Mouse (Mus musculus): Measurements from ENCODE around the gene Inpp5f.
"Not testable (repeated sequence)": the region's sequence is repeated elsewhere in the genome, so short reads cannot be mapped to it uniquely, and the experiment has no call there.

Gene Inpp5f

DNA sequence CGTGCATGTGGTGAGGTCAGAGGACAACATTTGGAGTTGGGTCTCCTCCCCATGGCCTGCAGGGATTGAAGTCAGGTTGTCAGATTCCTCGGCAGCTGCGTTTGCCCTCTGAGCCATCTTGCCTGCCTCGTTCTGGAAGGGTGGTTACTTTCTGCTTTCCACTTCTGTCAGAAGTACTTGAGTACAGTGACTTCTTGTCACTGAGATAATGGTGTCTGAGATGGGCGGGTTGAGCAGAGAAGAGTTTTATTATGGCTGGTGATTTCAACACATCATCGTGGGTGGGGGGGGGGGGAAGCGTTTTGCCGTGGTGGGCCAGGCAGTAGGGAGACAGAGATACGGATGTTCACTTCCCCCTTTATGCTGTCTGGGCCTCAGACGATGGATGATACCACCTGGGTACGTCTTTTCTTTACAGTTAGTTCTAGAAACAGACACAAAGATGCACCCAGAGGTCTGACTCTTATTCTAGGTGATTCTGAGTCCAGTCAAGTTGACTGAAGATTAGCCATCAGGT is 53.8 kb downstream of the Inpp5f start:
- no peak for DNase-seq (ENCODE audit: low spot score in 2 of 2)

DNA sequence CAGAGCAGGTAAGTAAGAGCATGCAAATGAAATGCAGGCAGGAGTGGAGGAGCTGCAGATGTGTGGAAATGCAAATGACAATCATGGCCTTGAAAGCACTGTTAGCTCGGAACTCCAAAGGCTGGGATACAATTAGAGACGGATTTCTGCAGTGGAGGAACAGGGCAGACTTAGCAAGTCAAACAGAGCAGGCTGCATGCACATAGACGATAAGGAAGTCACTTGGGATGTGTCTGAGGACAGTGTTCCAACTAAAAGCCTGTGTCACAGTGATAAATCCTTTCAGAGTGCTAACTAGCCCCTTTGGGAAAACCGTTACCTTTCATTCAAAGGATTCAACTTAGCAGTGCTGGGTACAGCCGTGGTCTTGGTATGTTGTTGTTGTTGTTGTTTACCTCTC is 56.7 kb downstream of the Inpp5f start:
- no peak for DNase-seq (ENCODE audit: low spot score in 2 of 2)

DNA sequence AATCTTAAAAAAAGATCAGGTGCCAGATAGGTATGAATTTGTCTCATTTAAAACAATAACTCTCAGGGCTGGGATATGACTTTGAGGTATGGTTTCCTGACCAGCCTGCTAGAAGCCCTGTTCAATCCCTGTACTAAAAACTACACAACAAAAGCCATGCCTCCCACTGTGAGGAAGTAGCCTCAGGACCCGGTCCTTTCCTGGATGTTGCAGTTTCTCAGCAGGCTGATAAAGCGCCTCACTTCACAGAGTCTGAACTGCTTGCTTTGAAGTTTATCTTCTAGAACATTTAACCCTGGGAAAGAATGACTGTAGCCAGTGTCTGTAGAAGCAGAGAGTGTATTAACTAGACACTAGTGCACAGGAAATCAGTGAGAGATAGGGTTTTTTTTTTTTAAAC is 57.7 kb downstream of the Inpp5f start:
- DNase-seq (ENCODE audit: low spot score in 2 of 2), result no peak

DNA sequence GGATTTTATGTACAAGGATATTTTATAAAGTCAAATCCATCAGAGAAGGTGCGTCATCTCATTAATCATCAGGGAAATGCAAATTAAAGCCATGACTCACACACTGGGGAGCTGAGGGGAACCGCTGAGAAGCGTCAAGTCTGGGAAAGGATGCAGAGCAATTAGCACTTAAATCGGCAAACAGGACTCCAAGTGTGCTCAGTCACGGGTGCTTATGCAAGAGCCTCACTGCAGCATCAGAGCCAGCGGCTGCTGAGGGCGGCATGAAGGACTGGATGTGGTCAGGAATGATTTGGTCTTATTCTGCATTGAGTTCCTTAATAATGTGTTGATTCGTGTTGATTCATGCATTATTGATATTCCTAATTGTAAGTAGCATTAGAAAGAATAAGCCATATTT is 60.8 kb downstream of the Inpp5f start:
- no peak for DNase-seq (ENCODE audit: low spot score in 2 of 2)

DNA sequence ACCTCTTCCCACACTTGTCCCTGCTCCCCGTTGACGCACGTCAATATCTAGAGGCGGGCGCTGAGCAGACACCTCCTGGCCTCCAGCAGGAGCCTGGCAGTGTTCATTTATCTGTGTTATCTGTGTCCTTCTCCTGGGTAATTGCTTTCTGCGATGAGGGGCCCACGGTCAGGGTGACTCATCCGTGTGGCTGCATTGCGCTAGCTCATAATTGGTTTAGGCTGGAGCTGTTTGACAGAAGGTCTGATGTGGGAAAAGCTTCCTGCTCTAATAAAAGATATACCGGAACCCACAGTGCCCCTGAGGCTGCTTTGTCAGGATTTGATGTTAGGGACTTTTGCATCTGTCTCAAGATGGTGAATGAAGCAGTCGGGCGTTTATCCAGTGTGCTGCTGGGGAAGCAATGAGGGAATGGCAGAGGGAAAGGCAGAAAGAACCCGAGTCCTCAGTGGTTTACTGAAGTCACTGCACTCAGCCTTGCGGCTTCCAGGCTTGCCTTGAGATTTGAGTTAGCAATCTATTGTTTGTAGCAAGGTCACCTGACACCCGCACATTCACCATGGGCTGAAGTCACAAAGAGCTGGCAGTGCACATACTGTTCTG is 61.4 kb downstream of the Inpp5f start:
- no peak for DNase-seq (ENCODE audit: low spot score in 2 of 2)

DNA sequence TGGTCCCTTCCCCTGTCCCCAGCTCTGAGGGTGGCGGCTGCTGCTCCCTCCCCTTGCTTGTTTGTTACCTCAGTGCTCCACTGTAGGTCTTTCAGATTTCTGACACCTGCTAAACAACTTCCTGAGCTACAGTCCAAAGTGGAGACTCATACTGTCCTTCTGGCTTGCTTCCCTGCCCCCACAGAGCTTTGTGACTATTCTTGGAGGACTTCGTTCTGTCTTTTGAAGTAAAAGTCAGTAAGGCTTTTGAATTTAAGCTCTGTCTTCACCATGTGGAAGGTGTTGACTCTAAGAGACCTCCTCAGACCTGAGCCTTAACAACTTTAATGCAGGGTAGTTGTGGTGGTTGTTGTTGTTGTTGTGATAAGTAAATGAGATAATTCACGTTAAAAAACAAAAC is 67.4 kb downstream of the Inpp5f start:
- no peak for DNase-seq (ENCODE audit: low spot score in 2 of 2)

DNA sequence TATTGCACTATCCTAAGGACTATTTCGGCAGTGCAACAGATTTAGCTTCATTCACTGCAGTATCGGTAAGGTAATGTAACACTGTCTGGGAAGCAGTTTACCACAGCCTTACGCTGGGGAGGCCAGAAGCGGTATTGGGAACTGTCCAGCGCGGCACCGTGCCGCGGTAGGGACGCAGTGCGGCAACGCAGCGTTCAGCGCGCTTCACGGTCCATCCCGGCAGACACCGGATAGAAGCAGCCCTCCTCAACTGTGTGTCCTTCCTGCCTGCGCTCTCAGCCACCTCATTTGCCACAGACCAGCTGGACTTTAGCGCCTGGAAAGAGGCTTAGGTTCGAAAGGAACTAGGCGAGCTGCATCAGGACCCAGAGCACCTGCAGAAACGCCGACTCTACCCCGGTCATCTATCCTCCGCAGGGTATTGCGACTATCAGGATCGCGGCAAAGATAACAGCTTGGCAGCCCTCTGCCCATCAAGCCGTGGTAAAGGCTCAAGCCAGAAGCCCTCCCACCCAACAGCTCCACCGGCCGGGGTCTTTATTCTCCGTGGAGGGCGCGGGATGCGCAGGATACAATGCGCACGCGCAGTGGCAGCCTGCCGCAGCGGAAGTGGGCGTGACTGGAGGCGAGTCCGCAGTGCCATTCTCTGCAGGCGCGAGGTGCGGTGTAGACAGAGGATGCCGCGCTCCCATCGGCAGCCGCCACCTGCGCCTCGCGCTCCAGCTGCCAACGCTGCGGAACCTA is 76.9 kb downstream of the Inpp5f start:
- peak; percentile 65 to 74 for DNase-seq (ENCODE audit: low spot score in 2 of 2)

DNA sequence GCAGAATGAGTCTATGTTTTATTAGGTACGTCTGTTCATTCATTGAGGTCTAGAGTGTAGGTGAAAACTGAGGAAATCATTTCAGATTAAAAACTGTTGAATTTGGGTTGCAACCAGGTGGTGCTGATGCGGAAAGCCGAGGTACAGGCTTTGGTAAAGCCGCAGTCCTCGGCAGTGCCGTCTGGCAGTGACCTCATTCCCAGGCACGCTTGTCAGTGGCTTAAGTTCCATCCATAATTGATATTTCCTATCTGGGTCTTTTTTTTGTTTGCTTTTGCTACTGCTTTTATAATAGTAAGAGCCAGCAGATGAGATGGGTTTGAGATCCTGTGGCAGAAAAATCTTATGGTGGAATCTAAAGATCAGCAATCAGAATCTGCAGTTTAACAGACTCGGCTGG is 78.2 kb downstream of the Inpp5f start:
- DNase-seq (ENCODE audit: low spot score in 2 of 2), result no peak

DNA sequence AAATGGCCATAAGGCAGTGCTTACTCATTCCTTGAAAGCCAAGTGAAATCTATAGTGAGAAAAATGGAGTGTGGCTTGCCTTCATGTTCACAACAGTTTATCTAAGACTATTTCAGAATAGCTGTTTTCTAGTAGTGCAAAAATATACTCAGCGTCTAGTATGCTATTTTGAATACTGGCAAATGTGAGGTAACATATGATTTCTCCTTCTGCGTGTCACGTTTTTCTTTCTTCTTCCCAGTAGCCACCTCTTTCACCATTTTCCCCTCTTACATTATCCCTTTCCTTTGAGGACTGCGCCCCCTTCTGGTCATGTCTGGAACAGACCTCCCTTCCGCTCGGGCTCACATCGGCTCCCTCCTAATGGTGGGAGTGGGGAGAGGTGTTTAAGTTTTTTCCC is 78.9 kb downstream of the Inpp5f start:
- DNase-seq (ENCODE audit: low spot score in 2 of 2), result peak; percentile 71 to 80

DNA sequence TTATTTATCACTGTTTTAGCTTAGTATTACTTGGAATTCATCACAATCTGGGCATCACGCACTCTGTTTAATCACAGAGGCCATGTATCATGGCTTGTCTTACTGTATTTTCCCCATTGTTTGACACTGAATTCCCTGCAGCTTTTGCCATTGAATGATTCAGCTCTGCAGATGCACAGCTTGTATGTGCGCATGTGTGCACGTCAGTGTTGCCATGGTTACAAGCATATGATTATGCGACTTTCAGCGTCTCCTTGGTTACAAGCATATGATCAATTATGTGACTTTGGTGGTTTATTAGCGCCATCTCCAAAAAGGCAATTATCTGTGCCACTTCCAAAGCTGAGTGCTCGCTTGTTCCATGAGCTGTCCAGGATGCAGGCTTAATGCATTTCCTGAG is 79.7 kb downstream of the Inpp5f start:
- DNase-seq (ENCODE audit: low spot score in 2 of 2), result no peak

DNA sequence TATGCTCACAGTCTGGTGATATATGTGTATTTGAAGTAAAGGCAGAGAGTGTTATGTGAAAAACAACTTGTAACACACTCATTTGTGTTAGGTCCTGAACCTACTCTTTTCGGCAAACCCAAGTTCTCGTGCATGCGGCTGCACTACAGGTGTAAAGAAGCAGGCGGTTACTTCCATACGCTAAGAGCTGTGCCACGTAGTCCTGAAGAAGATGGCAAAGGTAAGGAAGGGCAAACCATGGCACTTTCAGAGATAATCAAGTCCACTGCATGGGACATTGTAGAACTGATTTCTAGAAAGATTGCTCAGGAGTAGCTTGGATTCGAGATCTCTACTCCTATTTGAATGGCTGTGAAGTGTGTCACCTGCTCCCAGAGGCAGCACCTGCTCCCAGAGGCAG is 81.0 kb downstream of the Inpp5f start:
- DNase-seq (ENCODE audit: low spot score in 2 of 2), result no peak

DNA sequence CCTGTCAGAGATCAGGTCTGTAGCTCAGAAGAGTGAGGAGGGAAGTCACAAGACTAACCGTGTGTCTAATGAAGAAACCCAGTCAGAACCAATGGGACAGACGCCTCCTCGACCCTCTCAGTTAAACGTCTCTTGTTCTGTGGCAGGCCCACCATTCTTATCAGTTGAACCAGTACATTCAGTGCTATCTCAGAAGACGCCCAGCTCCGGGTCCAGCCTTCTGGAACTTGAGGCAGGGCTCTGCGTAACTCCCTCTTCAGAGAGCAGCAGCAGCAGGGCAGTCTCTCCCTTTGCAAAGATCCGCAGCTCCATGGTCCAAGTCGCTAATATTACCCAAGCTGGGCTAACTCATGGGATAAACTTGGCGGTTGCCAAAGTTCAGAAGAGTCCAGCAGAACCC is 83.7 kb downstream of the Inpp5f start:
- no peak for DNase-seq (ENCODE audit: low spot score in 2 of 2)

DNA sequence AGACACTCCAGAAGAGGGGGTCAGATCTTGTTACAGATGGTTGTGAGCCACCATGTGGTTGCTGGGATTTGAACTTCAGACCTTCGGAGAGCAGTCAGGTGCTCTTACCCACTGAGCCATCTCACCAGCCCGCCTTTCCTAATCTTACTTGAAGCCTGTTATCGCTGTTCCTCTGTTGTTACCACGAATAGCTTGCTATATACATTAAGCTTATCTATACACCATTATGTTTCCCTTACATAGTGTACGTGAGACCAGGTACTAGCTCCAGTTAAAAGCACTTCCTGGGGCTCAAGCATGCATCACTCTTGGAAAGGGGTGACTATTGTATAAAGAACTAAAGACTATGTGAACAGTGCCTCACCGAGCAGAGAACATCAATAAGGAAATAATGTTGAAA is 88.8 kb downstream of the Inpp5f start:
- not testable (repeated sequence) for DNase-seq (ENCODE audit: low spot score in 2 of 2)

DNA sequence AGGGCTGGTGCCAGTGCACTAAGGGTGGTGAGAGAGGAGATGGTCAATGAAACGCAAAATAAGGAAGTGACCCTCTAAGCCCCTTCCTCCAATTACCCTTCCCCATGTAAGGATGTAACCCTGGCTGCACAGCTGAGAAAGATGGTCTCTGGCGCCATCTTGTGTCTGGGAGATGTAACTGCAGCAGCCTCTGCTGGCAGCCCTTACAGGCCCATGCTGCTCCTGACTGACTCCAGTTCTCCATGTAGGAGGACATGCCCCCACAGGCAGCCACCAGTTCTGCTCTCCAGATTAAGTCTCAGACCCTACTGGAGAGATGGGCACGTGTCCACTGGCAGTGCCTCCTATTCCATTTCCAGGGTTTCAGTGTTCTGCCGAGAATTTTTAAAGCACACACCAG is 94.6 kb downstream of the Inpp5f start:
- peak; percentile 37 to 49 for DNase-seq (ENCODE audit: low spot score in 2 of 2)

DNA sequence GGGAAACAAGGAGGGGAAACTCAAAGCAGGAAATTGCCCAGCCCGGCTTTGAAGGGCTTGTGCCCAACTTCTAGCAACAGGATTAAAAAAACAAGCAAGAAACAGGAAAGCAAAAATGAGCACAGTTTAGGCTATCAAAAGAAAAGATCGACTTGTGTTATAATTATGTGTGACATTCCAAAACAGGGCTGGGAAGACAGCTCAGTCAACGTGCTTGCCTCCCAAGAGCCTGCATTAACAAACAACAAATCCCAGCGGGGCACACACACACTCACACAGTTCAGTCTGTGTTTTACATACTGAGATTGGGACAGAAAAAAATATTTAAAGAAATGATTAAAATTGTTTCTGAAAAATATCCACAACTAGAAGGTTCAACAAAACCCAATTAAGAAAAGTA is 106.9 kb downstream of the Inpp5f start:
- no peak for DNase-seq (ENCODE audit: low spot score in 2 of 2)

DNA sequence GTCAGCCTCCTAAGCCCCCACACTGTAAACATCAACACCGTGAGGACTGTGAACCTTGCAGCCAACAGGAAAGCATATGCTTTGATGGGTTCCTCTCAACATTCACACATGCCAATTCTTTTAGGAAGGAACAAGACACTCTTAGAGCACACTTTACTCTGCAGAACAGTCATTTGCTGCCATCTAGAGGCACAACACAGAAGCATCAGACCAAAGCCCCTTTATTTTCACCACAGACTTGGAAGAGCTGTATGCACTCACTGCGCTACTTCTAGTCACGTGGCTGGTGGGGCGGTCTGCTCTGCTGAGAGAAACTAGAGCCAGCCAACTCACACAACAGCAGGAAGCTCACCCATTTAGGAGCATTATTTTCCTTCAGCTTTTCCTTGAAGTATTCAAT is 113.6 kb downstream of the Inpp5f start:
- DNase-seq (ENCODE audit: low spot score in 2 of 2), result peak; percentile 33 to 55

DNA sequence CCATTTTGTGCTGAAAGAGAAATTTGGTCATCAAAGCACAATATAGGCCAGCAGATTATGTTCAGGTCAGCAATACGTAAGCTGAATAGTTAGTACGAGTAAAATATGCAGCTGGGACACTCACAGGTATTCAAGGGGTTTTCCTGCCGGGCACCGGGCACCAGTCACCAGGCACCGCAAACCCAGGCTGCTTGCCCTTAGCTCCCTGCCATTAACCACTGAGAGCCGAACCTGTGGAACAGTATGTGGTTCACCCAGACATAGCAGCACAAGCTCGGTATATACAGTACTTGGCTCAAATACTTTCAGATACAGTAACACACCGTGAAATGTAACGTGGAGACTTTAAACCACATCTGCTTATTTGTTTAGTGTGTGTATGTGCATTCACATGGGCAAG is 114.1 kb downstream of the Inpp5f start:
- DNase-seq (ENCODE audit: low spot score in 2 of 2), result no peak

DNA sequence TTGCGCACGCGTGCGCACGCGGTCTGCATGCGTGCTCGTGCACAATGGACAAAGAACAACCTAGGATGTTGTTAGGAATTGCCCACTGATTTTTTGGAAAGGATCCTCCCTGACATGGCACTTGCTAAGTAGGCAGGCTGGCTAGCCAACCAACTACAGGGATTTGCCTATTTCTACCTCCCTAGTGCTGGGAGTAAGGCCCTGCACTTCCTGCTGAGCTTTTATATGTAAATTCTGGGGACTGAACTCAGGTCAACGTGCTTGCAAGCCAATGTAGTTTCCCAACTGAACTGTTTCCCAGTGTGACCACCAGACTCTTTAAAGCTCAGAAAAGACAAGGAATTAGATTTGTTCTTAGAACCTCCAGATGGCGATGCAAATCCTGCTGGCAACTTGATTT is 115.9 kb downstream of the Inpp5f start:
- DNase-seq (ENCODE audit: low spot score in 2 of 2), result no peak

DNA sequence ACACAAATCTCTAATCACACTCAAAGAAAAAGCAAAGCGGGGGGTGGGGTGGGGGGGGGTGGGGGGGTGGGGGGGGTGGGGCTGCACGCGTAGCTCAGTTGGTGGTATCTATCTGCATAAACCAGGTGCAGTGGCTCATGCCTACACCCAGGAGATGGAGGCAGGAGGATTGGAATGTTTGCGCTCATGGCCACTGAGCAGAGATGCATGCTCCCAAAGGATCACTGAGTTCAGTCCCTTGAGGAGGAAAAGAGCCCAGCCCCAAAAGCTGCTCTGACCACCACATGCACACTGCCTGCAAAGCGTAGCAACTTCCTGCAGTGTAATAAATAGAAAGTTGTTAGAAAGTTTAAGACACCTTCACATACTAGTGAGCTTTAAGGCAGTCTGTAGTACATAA is 116.6 kb downstream of the Inpp5f start:
- no peak for DNase-seq (ENCODE audit: low spot score in 2 of 2)

DNA sequence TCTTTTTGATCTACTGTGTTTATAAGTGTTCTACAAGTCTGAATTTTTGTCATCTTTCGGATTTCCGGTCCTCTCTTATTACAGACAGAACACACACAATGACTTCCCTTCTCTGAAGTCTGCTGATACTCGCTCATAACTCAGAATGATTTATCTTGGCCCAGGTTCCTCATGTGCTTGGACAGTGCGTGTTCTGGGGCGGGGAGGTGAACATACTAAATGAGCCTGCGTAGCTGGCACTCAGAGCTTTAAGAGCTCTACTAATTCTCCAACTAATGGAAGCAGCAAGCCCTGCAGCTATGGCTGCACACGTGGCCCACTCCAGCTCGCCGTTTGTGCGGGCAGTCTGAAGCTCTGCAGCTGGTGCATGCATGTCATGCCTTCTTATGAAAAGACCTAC is 117.6 kb downstream of the Inpp5f start:
- no peak for DNase-seq (ENCODE audit: low spot score in 2 of 2)

DNA sequence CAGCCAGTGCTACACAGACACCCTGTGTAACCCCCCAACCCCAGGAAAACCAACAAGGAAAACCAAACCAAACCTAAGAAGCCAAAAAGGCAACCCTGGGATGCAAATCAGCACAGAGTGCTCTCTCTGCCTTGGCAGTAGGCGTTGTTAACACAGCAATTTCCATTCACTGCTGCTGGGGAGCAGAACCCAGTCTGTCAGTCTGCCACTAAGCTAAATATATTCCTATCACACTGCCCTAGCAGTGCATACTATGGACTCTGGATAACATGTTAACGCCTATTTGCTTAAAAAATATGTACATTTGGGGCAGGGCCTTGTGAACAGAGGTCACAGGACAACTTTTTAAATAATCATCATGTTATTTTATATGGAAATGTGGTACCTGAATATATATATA is 120.5 kb downstream of the Inpp5f start:
- no peak for DNase-seq (ENCODE audit: low spot score in 2 of 2)

DNA sequence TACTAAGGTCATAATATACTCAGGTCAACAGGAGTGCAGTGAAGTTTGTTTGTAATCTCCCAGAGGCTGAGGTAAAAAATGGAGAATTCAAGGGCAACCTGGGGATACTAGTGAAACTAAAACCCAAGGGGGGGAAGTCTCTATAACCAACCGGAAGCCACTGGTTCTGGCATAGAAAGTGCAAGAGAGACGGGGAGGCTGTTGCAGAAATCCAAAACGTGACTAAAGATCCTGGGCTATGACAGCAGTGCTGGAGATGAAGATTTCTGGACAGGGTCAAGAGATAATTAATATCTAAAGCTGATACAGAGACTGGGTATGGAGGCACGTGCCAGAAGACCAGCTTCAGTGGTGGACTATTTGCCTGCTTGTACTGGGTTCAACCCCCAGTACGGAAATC is 126.9 kb downstream of the Inpp5f start:
- no peak for DNase-seq (ENCODE audit: low spot score in 2 of 2)

DNA sequence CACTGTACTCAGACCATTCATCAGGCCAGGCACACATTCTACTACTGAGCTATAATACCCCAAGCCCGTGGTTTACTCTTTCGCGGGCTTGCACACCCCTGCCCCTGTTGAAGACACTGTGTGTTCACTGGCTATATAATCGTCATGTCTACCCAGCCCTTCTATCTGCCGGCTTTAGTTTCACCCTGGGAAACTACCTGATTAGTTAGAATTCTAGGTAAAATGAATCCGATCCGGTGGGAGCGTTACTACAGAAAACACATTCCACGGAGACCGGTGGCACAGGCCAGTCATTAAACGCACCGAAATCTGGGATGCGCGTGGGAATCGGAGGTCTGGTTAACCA is 128.0 kb downstream of the Inpp5f start:
- no peak for DNase-seq (ENCODE audit: low spot score in 2 of 2)
